Mouse (Mus musculus) lung, postnatal 0 days (tissue): Measurements from ENCODE around the gene Rab25.

Experiments used
- CTCF ChIP-seq: IDR thresholded peaks from 2 replicates; pipeline ENCODE4 v1.5.1; 2016; ENCODE audit warnings: antibody characterized with exemption, mild to moderate bottlenecking
- EP300 ChIP-seq: IDR thresholded peaks from 2 replicates; pipeline ENCODE4 v1.6.1; 2016; ENCODE audit warnings: antibody characterized with exemption, mild to moderate bottlenecking, control low read depth

- TF ChIP-seq CTCF (no peak), EP300 (no peak)
These were observed 8.0 kb downstream of the Rab25 start for GRCm38 (mm10) chr3:88540085-88540484.
